Mouse (Mus musculus) ovary, postnatal 10 days (tissue): ENCODE measurements around the gene Epas1.

Source experiments
- DNase-seq: peaks from one replicate; pipeline ENCODE4 v3.0.0; 2022; ENCODE audit warnings: low spot score

Epas1 gene

GRCm38 (mm10) chr17:86787805-86788204 lies 34.3 kb downstream of the Epas1 start:
- DNase-seq, result no peak

- no peak for DNase-seq
Observed at GRCm38 (mm10) chr17:86788316-86788715, 34.8 kb downstream of the Epas1 start.

GRCm38 (mm10) chr17:86791925-86792324 lies 38.4 kb downstream of the Epas1 start:
- no peak for DNase-seq

GRCm38 (mm10) chr17:86795773-86796172 lies 42.3 kb downstream of the Epas1 start:
- no peak for DNase-seq

- DNase-seq, result no peak
Observed at GRCm38 (mm10) chr17:86797031-86797430, 43.5 kb downstream of the Epas1 start.

GRCm38 (mm10) chr17:86798460-86798859 lies 45.0 kb downstream of the Epas1 start:
- DNase-seq, result no peak

- DNase-seq, result no peak
Observed at GRCm38 (mm10) chr17:86798951-86799350, 45.5 kb downstream of the Epas1 start.

- no peak for DNase-seq
Observed at GRCm38 (mm10) chr17:86800535-86800934, 47.0 kb downstream of the Epas1 start.

- no peak for DNase-seq
Observed at GRCm38 (mm10) chr17:86801213-86801815, 47.8 kb downstream of the Epas1 start.

GRCm38 (mm10) chr17:86801876-86802275 lies 48.4 kb downstream of the Epas1 start:
- no peak for DNase-seq

- DNase-seq, result no peak
Observed at GRCm38 (mm10) chr17:86802351-86802985, 49.0 kb downstream of the Epas1 start.

GRCm38 (mm10) chr17:86803147-86803546 lies 49.6 kb downstream of the Epas1 start:
- no peak for DNase-seq

GRCm38 (mm10) chr17:86803653-86804052 lies 50.2 kb downstream of the Epas1 start:
- DNase-seq, result no peak

- DNase-seq, result no peak
Observed at GRCm38 (mm10) chr17:86812029-86812428, 58.5 kb downstream of the Epas1 start.

- no peak for DNase-seq
Observed at GRCm38 (mm10) chr17:86814320-86814719, 60.8 kb downstream of the Epas1 start.

- DNase-seq, result no peak
Observed at GRCm38 (mm10) chr17:86815016-86815865, 61.7 kb downstream of the Epas1 start.

- DNase-seq, result no peak
Observed at GRCm38 (mm10) chr17:86822017-86822737, 68.7 kb downstream of the Epas1 start.

- no peak for DNase-seq
Observed at GRCm38 (mm10) chr17:86824502-86825162, 71.1 kb downstream of the Epas1 start.

- DNase-seq, result no peak
Observed at GRCm38 (mm10) chr17:86825163-86825902, 71.8 kb downstream of the Epas1 start.

GRCm38 (mm10) chr17:86826376-86826775 lies 72.9 kb downstream of the Epas1 start:
- DNase-seq, result no peak
